In the genomic region with DNA sequence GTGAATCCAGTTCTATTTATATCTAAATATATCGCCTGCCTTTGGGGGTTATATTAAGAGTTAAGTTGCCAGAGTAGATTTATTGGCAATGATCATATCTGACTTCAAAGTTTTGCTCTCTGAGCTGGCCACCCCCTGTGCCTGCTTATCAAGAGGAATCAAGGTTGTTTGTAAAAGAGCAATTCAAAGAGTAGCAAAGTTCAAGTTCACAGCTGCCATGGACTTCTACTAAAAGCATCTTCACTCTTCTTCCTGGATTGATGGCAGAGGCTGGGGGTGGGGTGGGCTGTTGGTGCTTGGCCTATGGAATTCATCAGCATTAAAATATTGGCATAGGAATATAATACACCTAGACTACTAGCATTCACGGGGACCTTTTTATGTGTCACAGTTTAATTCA, we compare ENCODE assay signal across 17 mouse cellular contexts.
"Had no signal": no experiment of that assay in that cellular context is flagged by ENCODE, and none has a peak within 500 bp of the region (broad histone marks: within the 10 kb centered on the region; RNA-seq: fewer than 3 reads in every experiment).

No protein-coding gene starts in this region.

- H3K9ac ChIP-seq: liver, embryonic 15.5 days; lung, embryonic 14.5 days; neural tube, embryonic 15.5 days; stomach, embryonic 15.5 days had no signal

- H3K27me3 ChIP-seq: liver, embryonic 15.5 days; neural tube, embryonic 15.5 days; stomach, embryonic 15.5 days had no signal

- H3K4me2 ChIP-seq: liver, embryonic 11.5 days; liver, embryonic 15.5 days; lung, embryonic 14.5 days; neural tube, embryonic 15.5 days; stomach, embryonic 15.5 days had no signal

- H3K9me3 ChIP-seq: limb, embryonic 10.5 days; liver, embryonic 15.5 days; neural tube, embryonic 15.5 days; stomach, embryonic 15.5 days had no signal

- H3K4me3 ChIP-seq: layer of hippocampus, adult 2 months; limb, embryonic 10.5 days; liver, embryonic 15.5 days; myocyte; neural tube, embryonic 15.5 days; stomach, embryonic 15.5 days had no signal

- H3K4me1 ChIP-seq: liver, embryonic 15.5 days; stomach, embryonic 15.5 days had no signal

- H3K27ac ChIP-seq: layer of hippocampus, adult 2 months; limb, embryonic 10.5 days; liver, embryonic 15.5 days; macrophage; neural tube, embryonic 15.5 days; stomach, embryonic 15.5 days had no signal

- H3K36me3 ChIP-seq: limb, embryonic 10.5 days; liver, embryonic 15.5 days; neural tube, embryonic 15.5 days; stomach, embryonic 15.5 days had no signal

- DNase-seq: kidney, adult 9 months; kidney, postnatal 10 days; lung, embryonic 14.5 days; lung, postnatal 10 days; midbrain, embryonic 14.5 days; retina, postnatal 1 day; right cerebral cortex, postnatal 4 days; thymus, adult 2 months; thymus, postnatal 25 days had no signal
